Mouse (Mus musculus) CH12F3 (cell line): Measurements from ENCODE around the gene Ssu72.
"Not testable (repeated sequence)": the region's sequence is repeated elsewhere in the genome, so short reads cannot be mapped to it uniquely, and the experiment has no call there.

Experiments
- in situ Hi-C: fragments of 300-500 bp; cut with MboI; formaldehyde crosslinking; loops from 2 replicates; pipeline ENCODE4 v1.14.3; 2020; ENCODE audit warnings: low sequenced_read_pairs

Ssu72 gene

DNA sequence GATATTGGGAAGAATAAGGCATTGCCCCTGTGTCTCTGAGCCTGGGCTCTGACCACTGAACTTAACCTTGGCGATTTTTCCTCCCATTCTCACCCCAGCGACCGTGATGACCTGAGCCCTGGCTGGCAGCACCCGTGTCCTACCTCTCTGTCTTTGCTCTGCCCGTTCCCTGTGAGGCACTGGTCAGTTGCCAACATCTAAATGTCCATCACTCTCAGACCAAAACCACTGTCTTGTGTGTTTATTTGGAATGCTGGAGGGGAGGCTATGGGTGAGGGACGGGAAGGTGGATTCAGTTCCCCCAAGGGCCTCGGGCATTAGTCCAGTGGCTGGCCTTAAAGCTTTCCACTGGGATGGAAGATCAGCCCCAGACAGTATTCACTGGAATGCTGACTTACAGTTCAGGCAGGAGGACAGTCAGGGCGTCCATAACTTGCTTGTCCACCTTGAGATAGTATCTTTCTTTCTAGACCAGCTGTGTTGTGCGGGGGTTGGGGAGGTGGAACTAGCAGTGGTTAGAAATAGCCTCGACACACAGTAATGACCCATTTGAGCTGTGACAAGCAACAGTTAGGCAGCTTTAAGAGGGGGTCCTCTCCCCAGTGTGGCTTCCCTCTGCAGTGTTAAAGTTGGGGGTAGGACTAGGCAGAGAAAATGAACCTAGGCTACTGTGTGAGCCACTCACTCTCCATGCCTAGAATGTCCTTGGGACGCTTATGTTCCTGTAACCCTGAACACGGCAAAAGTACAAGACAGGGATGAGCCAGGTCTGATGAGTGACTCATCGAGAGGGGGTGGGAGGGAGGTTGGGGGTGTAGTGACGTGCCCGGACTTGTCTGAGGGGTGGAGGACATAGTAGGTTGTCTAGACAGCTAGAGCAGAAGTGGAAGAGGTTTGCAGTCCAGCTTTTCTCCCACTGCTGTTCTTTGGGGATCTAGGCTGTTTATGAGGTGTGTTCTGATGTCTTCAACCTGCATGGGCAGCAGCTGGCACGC lies 8.0 kb upstream of the Ssu72 start:
- in situ Hi-C loops, result no loop called here

DNA sequence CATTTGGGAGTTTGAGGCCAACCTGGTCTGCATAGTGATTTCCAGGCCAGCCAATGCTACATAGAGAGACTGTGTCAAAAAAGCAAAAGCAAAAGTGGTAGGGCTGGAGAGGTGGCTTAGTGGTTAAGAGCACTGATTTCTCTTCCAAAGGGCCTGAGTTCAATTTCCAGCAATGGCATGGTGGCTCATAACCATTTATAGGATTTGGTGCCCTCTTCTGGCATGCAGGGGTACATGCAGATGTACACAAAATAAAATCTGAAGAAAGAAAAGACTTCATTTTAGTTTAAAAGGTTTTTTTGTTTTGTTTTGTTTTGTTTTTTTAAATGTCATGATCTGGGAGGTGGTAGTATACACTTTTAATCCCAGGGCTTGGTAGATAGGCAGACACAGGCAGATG lies 4.2 kb upstream of the Ssu72 start:
- in situ Hi-C loops, result no loop called here

DNA sequence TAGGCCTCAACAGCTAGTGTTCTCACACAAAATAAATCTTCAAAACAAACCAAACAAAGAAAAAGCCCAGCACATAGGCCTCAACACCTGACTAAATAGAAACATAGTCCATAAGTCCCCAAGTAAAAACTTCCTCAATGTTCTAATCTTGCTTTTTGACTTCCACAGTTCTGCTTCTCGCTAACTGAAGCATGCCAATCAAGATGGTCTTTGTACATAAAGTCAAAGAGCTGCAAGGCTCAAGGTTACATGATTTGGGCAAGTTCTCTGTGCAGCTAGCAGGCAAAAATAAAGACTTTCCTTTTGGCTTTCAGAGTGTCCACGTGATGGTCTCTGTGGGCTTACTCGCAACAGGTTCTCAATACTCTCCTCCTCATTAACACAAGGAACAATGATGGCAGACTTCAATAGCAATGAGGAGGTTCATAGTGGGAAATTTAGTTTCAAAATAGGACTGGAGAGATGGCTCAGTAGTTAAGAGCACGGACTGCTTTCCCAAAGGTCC lies 1.1 kb upstream of the Ssu72 start:
- in situ Hi-C loops, result no loop called here

DNA sequence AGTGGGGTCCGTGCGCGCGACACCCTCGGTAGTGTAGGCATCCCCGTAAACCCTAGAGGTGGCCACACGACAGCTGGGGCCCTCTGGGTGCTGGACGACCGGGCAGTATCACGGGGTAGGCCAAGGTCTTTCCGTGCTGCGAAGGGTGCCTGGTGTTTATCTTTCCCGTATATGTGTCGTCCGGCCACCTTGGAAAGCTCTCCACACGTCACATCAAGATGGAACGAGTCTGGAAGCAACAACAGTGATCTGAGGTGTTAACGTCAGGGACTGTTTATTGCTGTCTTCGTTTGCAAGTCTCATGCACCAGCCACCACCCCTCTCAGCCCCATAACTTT lies 961 bp downstream of the Ssu72 start:
- in situ Hi-C loops, result no loop called here

DNA sequence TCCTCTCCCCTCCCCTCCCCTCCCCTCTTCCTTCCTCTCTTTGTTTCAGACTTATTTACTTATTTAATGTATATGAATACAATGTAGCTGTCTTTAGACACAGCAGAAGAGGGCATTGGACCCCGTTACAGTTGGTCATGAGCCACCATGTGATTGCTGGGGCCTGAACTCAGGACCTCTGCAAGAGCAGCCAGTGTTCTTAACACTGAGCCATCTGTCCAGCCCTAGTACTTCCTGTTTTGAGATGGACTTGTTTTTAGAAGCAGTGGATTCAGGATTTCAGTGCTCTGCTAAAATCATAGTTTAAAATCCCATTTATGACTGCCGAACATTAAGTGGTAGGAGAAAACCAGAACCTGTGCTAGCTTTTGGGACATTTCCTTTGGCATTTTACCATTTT lies 4.0 kb downstream of the Ssu72 start:
- in situ Hi-C loops, result no loop called here

DNA sequence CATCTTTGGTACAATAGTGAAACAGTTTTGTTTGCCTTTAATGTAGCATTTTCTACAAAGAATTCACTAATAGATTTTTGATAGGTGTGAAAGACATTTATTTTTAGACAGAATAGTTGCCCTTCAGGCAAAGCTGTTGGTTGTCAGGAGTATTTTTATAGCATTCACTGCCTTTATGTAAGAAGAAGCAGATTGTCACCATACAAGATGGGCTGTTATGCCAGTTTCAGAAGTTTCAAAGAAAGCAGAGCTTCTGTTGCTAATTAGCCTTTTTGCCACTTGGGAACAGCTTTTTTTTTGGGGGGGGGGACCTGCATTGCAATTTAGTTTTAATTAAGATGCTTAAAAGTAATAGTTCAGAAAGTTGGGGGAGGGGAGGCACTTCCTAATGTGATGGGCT lies 4.4 kb downstream of the Ssu72 start:
- in situ Hi-C loops, result no loop called here

DNA sequence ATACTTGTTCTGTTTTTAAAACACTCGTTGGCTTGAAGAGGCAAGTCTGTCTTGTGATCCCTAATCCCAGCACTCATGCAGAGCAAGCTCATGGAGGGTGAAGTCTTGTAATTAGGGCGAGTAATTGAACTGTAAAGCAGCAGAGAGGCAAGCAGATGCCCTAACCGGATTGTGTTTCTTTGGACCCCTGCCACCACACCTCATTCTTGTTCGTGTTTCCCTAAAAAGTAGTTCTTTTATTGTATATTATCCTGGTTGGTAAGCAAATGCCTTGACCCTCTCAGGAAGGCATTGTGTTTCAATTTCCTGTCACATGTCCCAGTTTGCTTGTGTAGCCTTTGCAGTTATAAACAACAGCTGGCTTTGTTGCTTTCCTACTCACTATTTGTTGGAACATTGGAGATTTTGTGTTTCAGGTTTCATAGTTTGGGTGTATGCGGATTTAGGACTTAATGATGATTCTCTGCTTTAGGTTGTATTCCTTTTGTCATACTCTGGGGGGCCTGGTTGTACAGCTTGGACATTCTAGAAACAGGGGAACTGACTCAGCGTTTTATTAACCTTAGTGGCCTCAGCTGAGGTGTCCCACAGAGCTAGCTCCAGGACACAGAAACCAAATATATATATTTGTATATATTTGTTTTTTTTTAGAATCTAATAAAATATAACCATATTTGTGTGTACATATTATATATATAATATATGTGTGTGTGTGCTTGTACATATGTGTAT lies 6.1 kb downstream of the Ssu72 start:
- in situ Hi-C loops, result no loop called here

DNA sequence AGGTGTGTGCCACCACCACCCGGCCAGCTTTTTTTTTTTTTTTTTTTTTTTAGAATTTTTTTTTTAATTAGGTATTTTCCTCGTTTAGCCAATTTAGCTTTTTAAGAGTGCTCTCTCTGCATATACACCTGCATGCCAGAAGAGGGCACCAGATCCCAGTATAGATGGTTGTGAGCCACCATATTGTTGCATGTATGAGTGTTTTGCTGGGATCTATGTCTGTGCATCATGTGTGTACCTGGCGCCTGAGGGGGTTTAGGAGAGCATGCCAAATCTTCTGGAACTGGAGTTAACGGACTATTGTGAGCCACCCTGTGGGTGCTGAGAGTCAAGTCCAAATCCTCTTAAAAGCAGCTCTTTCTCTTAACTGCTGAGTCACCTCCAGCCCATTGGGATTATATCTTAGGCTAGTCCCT lies 17.1 kb downstream of the Ssu72 start:
- in situ Hi-C loops, result no loop called here

DNA sequence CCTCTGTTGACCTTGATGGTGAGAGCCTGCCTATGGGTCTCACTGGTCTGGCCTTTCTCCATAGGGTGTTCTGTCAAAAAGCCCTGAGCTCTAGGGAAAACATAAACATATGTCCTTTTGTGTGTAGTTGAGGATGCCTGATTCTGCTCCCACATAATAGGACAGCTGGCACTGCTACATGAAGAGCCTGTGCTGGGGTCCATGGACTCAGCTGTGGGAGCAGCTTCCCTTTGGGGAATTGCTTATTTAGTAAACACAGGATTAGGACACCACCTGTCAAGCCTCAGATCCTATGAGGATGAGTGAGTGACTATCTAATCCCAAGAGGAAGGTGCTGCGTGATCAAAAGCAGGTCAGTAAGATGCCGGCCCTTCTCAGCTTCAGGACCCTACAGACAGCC lies 23.4 kb downstream of the Ssu72 start:
- in situ Hi-C loops, result no loop called here

DNA sequence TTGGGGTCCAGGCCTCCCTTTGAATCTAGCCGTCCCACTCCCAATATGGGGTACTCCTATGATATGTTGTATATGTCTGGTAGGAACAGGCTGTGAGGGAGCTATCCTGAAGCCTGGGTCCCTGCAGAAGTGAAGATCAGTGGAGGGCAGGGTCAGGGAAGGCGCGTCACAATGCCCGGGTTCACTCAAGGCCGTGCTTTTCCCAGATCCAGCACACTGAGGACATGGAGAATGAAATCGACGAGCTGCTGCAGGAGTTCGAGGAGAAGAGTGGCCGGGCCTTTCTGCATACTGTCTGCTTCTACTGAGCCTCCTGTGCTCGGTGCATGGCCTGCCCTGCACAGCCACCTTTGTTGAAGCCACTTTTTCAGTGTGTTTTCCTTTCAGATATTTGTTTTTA lies 28.7 kb downstream of the Ssu72 start:
- in situ Hi-C loops, result no loop called here

DNA sequence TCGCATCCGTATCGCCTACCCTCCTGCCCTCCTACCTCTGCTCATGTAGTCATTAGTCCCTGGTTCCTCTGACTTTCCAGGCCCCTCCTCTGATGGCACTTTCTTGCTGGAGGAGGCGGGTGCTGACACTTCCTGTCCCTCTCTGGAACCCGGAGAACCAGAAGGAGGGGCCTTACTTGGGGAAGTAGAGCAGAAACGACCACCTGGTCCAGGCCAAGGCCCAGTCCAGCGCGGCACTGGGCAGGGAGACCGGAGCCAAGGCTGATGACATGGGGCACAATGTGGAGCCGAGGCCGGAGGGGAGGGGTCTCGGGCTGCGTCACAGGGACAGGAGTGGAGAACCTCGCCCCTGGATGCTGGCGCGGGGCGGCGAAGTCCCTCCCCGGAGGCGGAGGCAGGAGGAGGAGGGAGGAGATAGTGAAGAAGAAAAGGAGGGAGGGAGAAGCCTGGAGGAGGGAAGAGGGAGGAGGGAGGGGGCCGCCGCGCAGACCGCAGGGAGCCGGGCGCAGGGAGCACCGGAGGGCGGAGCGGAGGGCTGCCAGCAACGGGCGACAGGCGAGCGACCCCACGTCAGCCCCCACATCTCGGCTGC lies 29.8 kb downstream of the Ssu72 start, which contains the start of gene Tmem240:
Tmem240 (plus strand) TSS at position 451 of the 592 bp plus-strand sequence.
- in situ Hi-C loops, result no loop called here

DNA sequence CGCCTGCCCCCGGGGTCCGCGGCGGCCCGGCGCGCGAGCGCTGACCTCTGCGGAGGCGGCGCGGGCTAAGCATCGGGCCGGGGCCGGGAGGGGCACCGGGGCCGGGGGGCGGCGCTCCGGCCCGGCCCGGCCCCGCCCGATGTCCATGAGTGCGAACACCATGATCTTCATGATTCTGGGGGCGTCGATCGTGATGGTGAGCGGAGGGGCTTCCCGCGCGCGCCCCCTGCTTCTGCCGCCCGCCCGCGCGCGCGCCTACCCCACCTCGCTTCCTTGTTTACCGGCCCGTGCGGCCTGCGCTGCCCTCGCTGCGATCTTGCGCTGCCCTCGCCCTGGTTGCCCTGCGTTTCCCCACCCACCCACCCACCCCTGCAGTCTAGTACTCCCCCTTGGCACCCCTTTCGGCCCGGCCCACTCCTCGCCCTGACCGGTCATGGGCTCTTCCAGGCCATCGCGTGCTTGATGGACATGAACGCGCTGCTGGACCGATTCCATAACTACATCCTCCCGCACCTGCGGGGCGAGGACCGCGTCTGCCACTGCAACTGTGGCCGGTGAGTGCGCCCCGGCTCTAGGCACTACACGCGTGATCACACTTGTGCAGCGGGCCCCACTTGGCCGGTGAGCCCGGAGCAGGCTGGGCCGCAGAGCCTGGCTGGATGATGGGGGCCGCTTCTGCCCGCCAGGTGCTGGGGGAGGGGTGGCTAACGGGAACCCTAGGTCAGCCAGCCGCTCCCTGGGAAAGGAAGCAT lies 30.5 kb downstream of the Ssu72 start:
- in situ Hi-C loops, result no loop called here

DNA sequence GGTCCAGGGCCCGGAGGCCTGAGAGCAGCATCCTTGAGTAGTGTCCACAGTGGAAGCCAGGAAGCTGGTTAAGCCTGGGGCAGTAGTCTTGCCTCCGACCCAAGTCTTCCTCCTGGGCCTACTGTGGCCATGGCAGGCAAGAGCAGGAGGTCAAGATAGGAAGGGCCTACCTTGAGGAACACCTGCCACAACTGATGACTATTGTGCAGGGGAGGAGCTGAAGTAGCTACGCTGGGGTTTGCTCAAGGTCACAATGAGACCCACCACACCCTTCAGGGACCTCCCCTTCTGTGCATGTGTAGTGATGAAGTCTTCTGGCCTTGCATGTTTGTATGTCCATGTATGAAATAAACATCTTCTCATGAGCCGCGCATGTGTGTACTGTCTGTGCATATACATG lies 31.2 kb downstream of the Ssu72 start:
- in situ Hi-C loops, result no loop called here

DNA sequence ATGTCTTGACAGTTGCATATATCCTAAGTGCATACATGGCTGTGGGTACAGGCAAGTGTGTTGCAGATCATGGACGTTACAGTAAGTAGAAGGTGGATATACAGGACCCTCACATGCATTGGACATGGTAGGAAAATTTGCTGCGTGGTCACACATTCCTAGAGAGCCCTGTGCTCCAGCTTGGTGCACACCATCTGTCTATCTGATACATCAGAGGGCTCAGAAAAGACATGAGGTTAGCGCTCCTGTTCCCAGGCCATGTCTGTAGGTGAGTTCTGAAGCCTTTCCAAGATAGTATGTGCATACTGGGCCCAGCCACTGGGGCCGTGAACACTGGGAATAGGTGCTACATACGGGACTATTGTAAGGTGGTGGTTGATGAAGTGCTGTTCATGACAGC lies 31.8 kb downstream of the Ssu72 start:
- in situ Hi-C loops, result no loop called here

DNA sequence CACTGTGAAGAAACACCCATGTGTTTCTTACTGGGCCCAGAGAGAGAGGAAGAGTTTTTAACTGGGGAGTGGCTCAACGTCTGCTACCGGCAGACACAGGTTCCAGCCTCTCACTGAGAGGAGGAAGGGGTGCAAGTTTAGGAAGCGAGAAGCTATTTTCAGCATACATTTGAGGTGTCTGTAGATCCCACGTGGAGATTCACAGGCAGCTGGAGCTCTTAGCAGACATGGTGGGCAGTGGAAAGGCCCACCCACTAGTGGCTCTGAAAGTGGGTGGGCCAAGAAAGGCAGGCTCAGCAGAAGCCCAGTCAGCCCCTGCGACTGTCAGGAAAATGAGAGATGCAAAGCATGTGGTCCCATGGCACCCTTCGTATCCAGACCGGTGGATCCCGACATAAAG lies 33.7 kb downstream of the Ssu72 start:
- in situ Hi-C loops, result no loop called here

DNA sequence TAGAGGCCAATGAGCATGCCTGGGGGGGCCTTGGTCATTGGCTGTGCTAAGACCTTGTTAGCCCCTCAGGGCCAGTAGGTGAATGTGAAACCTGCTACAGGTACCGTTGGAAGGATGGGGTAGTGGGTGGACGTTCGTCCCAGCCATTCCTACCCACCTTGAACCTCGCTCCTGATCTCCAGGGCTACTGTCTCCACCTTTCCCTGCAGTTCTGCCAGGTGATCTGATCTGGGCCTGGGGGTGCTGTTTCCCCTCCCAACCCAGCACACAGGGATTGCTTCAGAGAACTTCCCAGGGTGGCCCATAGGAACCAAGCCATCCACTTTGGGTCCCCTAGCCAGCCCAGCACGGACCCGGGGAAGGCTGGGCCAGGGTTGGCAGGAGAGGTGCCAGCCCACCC lies 34.6 kb downstream of the Ssu72 start:
- in situ Hi-C loops, result no loop called here

DNA sequence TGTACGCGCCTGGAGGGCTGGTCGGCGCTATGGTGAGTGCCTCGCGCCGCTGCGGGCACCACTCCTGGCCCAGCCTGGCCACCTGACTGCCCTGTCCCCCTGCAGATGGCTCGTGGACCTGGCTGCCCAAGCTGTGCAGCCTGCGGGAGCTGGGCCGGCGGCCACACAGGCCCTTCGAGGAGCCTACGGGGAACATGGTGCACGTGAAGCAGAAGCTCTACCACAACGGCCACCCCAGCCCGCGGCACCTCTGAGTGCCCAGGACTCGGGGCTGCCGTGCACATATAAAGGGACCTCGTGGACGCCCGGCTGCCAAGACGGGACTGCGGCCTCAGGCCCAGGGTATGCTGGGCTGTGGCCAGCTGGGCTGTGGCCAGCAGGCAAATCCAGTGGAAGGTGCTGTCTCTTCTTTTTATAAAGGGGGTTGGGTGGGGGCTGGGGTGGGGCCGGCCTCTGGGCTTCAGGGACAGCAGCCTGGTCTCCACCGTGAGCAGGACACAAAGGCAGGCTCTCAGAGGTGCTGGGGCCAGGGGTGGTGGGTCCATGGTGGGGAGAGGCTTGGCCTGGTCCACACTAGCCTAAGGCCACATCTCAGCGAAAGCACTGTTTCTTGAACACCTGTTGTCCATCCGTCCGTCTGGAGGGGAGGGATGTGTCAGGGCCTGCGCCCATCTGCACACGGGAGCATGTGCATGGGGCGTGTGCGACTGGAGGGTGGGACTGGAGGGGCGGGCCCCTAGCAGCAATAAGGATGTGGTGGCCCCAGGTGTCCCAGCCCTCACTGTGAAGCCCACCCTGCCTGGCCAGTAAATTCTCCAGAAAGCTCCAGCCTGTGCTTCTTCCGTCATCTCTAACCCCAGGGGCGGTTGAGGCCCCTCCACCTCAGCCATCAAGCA lies 35.4 kb downstream of the Ssu72 start:
- in situ Hi-C loops, result no loop called here

DNA sequence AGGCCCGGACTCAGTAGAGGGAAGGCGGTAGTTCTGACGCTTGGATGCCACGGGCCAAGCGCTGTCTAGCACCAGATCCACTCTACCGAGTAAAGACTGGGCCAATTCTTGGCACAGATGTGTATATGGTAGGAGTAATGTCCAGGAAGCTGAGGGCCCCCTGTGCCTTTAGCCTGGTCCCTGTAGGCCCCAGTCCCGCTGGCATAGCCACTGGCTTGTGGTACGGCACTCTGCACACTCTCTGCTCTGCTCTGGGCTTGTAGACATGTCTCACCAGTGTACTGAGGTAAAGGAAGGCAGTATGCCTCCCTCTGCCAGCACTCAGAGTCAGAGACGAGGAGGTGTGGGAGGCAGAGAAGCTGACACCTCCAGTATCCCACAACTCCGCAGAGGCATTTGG lies 36.1 kb downstream of the Ssu72 start:
- in situ Hi-C loops, result not testable (repeated sequence)

DNA sequence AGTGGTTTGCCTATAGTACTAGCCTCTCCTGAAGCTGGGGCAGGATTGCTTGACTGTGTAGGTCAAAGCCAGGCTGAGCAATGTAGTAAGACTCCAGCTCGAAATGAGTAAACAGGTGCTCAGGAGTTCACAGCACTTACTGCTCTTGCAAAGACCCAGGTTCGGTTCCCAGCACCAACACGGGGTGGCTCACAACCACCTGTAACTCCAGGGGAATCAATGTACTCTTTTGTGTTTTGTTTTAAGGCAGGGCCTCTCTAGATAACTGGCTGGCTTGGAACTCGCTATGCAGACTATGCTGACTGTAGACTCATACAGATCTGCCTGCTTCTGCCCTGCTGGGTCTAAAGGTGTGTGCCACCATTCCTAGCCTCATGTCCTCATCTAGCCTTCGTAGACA lies 38.1 kb downstream of the Ssu72 start:
- in situ Hi-C loops, result no loop called here

DNA sequence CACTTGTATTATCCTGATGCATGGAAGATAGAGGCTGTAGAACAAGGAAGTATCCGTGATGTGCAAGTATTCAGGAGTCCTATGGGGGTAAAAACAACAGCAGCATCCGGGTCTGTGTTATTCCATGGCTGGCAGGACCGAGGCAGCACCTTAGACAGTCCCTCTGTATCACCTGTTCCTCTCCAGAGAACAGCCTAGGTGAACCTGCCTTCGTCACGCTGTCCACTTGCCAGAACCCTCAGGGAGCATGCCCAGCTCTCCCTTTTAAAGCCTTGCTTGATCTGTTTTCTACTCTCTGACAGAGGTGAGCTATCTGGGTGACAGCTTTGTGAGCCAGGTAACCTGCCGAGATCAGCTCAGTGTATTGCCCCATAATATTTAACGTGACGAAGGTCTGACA lies 39.9 kb downstream of the Ssu72 start:
- in situ Hi-C loops, result no loop called here
